Mouse (Mus musculus) cerebellum, adult 2 months (tissue): ENCODE results near the gene Mpnd. TPM values are rescaled to one million over a fixed set of nuclear protein-coding genes. Genes with fewer than 3 reads are reported as not detected.
"Not testable (repeated sequence)": the region's sequence is repeated elsewhere in the genome, so short reads cannot be mapped to it uniquely, and the experiment has no call there.

ENCODE experiments used
- DNase-seq, 2 experiments: peaks; one replicate each; pipeline ENCODE4 v3.0.0; 2021
- H3K27ac ChIP-seq: fragments of 200-500 bp; 2 replicates; pipeline ENCODE4 v1.5.1; 2012; ENCODE audit warnings: low read length, control low read depth, inconsistent platforms; ENCODE audit not compliant: insufficient read depth
- H3K27me3 ChIP-seq: fragments of 200-500 bp; 2 replicates; pipeline ENCODE4 v1.6.1; 2012; ENCODE audit warnings: inconsistent platforms, mild to moderate bottlenecking, low read length, moderate library complexity; ENCODE audit not compliant: control insufficient read depth, insufficient read depth
- H3K4me1 ChIP-seq: fragments of 200-500 bp; 2 replicates; pipeline ENCODE4 v1.6.1; 2011; ENCODE audit warnings: low read length; ENCODE audit not compliant: control insufficient read depth, insufficient read depth
- H3K4me3 ChIP-seq: fragments of 200-500 bp; replicated peaks from 2 replicates; pipeline ENCODE3; 2011; ENCODE audit warnings: mild to moderate bottlenecking, low read depth, low read length, control low read depth; ENCODE audit not compliant: insufficient read depth
- CTCF ChIP-seq: fragments of 200-500 bp; IDR thresholded peaks from 2 replicates; pipeline ENCODE4 v1.5.1; 2011; ENCODE audit warnings: low read depth, mild to moderate bottlenecking, control low read depth, low read length, moderate library complexity, borderline replicate concordance; ENCODE audit not compliant: insufficient read depth
- POLR2A ChIP-seq: fragments of 200-500 bp; IDR thresholded peaks from 2 replicates; pipeline ENCODE4 v1.6.1; 2011; ENCODE audit warnings: low read length, control low read depth, borderline replicate concordance; ENCODE audit not compliant: insufficient read depth
- WGBS: fragments of 180-500 bp; shearing (Covaris S2); methylation state at CpG from one replicate; pipeline ENCODE4 v1.1.7; 2018; 5-methylcytosine and 5-hydroxymethylcytosine counted together
- polyA plus RNA-seq: library from polyadenylated mRNA; depleted of rRNA; stranded (reverse); fragments of >200 nt; gene quantifications from 2 replicates; pipeline ENCODE4 v1.2.3, GENCODE M21; 2012; rRNA removed

Mpnd gene
- polyA plus RNA-seq, 1 experiment, result 183 TPM

DNA sequence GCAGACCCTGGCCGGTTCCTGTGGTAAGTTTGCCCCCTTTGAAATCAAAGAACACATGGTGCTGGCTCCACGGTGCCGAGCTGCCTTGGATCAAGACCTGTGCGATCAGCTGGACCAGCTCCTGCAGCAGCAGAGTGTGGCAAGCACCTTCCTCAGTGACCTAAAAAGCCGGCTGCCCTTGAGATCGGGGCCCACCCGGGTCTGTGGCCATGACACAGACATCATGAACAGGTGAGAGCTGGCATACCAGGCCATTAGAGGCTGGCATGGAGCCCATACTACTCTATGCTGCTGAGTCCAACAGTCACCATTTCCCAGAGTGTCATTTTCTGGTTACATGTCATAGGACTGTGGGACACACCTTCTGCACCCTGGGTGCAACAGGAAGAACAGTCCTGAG, 56.6 kb downstream of the Mpnd start:
- Histone ChIP-seq H3K4me1 (peaks cover 13% of the 10 kb centered on the region), H3K27me3 (no peaks in the 10 kb centered on the region), H3K4me3 (no peak overlapping the region), H3K27ac (no peak overlapping the region)
- 82% methylated on average over 7 of the region's 7 CpGs for WGBS
- TF ChIP-seq POLR2A, result no peak
- no peak for TF ChIP-seq CTCF
- no peak for DNase-seq

GRCm38 (mm10) chr17:56065715-56066114, 60.2 kb downstream of the Mpnd start:
- WGBS, result 74% methylated on average over 6 of the region's 6 CpGs
- H3K27ac ChIP-seq, H3K27me3 ChIP-seq, DNase-seq, H3K4me1 ChIP-seq, H3K4me3 ChIP-seq: not testable (repeated sequence)

Other genes with a start within 250 kb of the Mpnd start
- gene Zfp119a, start 126.8 kb upstream of the Mpnd start, polyA plus RNA-seq, result 3.6 and 4.3 TPM in 2 replicates
- 7.7 and 8.7 TPM in 2 replicates for gene Zfp959, start 113.6 kb upstream of the Mpnd start, polyA plus RNA-seq
- 3.3 and 3.7 TPM in 2 replicates for gene Zfp119b, start 56.2 kb upstream of the Mpnd start, polyA plus RNA-seq
- 0.81 and 1.00 TPM in 2 replicates for gene Ebi3, start 53.1 kb upstream of the Mpnd start, polyA plus RNA-seq
- 13.4 and 14.9 TPM in 2 replicates for gene Yju2, start 46.6 kb upstream of the Mpnd start, polyA plus RNA-seq
- gene Shd, start 35.2 kb upstream of the Mpnd start, polyA plus RNA-seq, result 122 and 127 TPM in 2 replicates
- 88.0 and 91.3 TPM in 2 replicates for gene Fsd1, start 19.2 kb upstream of the Mpnd start, polyA plus RNA-seq
- 51.8 and 64.1 TPM in 2 replicates for gene Stap2, start 127 bp upstream of the Mpnd start, polyA plus RNA-seq
- 69.5 and 82.5 TPM in 2 replicates for gene Sh3gl1, start 30.9 kb downstream of the Mpnd start, polyA plus RNA-seq
- gene Chaf1a, start 34.7 kb downstream of the Mpnd start, polyA plus RNA-seq, result 2.9 and 3.3 TPM in 2 replicates
- 114 TPM in 2 replicates for gene Ubxn6, start 69.3 kb downstream of the Mpnd start, polyA plus RNA-seq
- 109 and 116 TPM in 2 replicates for gene Hdgfl2, start 73.9 kb downstream of the Mpnd start, polyA plus RNA-seq
- 1.1 and 1.7 TPM in 2 replicates for gene Plin4, start 104.1 kb downstream of the Mpnd start, polyA plus RNA-seq
- gene Plin5, start 111.9 kb downstream of the Mpnd start, polyA plus RNA-seq, result 0.38 and 0.54 TPM in 2 replicates
- gene Lrg1, start 116.3 kb downstream of the Mpnd start, polyA plus RNA-seq, result 0.93 and 1.6 TPM in 2 replicates
- gene Sema6b, start 134.6 kb downstream of the Mpnd start, polyA plus RNA-seq, result 51.8 and 54.3 TPM in 2 replicates
- 1.7 and 1.9 TPM in 2 replicates for gene Tnfaip8l1, start 156.8 kb downstream of the Mpnd start, polyA plus RNA-seq
- gene Mydgf, start 178.2 kb downstream of the Mpnd start, polyA plus RNA-seq, result 44.5 and 45.0 TPM in 2 replicates
- gene Dpp9, start 213.2 kb downstream of the Mpnd start, polyA plus RNA-seq, result 54.7 and 56.3 TPM in 2 replicates